Mouse (Mus musculus) kidney, postnatal 4 days (tissue): ENCODE data around the gene Fzr1.

Experiments
- DNase-seq, 2 experiments: peaks; one replicate each; pipeline ENCODE4 v3.0.0; 2021; ENCODE audit warnings: mixed read lengths in 2 of 2

The Fzr1 gene

GRCm38 (mm10) chr10:81379183-81379553 is 852 bp upstream of the Fzr1 start:
- DNase-seq = no peak

GRCm38 (mm10) chr10:81378553-81379182 is 352 bp upstream of the Fzr1 start:
- peak; percentile 100 for DNase-seq

- DNase-seq = no peak
These were observed 1.0 kb downstream of the Fzr1 start for GRCm38 (mm10) chr10:81377362-81377664.

GRCm38 (mm10) chr10:81376561-81377361 is 1.6 kb downstream of the Fzr1 start:
- peak in 1 of 2 experiments; percentile 51 for DNase-seq

GRCm38 (mm10) chr10:81375322-81375721 is 3.0 kb downstream of the Fzr1 start:
- no peak for DNase-seq

GRCm38 (mm10) chr10:81367207-81367495 is 11.2 kb downstream of the Fzr1 start:
- DNase-seq = no peak

- DNase-seq = peak in 1 of 2 experiments; percentile 31
These were observed 11.7 kb downstream of the Fzr1 start for GRCm38 (mm10) chr10:81366477-81367206.

GRCm38 (mm10) chr10:81365672-81366476 is 12.4 kb downstream of the Fzr1 start, which contains the start of gene 4930404N11Rik:
TSS of gene 4930404N11Rik (minus strand) at chr10:81365816.
- no peak for DNase-seq

GRCm38 (mm10) chr10:81365073-81365472 is 13.2 kb downstream of the Fzr1 start:
- no peak for DNase-seq

GRCm38 (mm10) chr10:81364666-81365065 is 13.7 kb downstream of the Fzr1 start:
- DNase-seq = peak; percentile 49 to 61

GRCm38 (mm10) chr10:81363436-81364346 is 14.6 kb downstream of the Fzr1 start:
- DNase-seq = peak; percentile 60 to 72

GRCm38 (mm10) chr10:81362336-81362949 is 15.9 kb downstream of the Fzr1 start:
- DNase-seq = no peak

GRCm38 (mm10) chr10:81360721-81361120 is 17.6 kb downstream of the Fzr1 start:
- no peak for DNase-seq

GRCm38 (mm10) chr10:81358841-81359240 is 19.5 kb downstream of the Fzr1 start:
- no peak for DNase-seq

GRCm38 (mm10) chr10:81358209-81358608 is 20.1 kb downstream of the Fzr1 start:
- DNase-seq = peak in 1 of 2 experiments; percentile 33

GRCm38 (mm10) chr10:81356991-81357844 is 21.1 kb downstream of the Fzr1 start, which contains the start of gene Mfsd12:
TSS of gene Mfsd12 (plus strand) at chr10:81357491.
- DNase-seq = peak; percentile 92 to 96

GRCm38 (mm10) chr10:81356352-81356990 is 21.8 kb downstream of the Fzr1 start:
- no peak for DNase-seq

- no peak for DNase-seq
These were observed 22.8 kb downstream of the Fzr1 start for GRCm38 (mm10) chr10:81355533-81355932.

GRCm38 (mm10) chr10:81354738-81355477 is 23.4 kb downstream of the Fzr1 start:
- DNase-seq = no peak
